Mouse (Mus musculus) heart, postnatal 0 days (tissue): ENCODE results near the gene Topors. TPM values are rescaled to one million over a fixed set of nuclear protein-coding genes. Genes with fewer than 3 reads are reported as not detected.

ENCODE experiments used
- ATAC-seq: fragments of 200-750 bp; cut with Nextera tagmentation; 2 replicates; pipeline ENCODE4 v1.8.0; 2017; ENCODE audit warnings: low read depth, moderate number of reproducible peaks, moderate library complexity; ENCODE audit not compliant: insufficient read depth
- DNase-seq: peaks from one replicate; pipeline ENCODE4 v3.0.0-alpha.2; 2016; ENCODE audit warnings: low spot score
- H3K27ac ChIP-seq: fragments of 300-500 bp; sonication (generic); 2 replicates; pipeline ENCODE4 v1.5.1; 2014; ENCODE audit warnings: low read depth, mild to moderate bottlenecking
- H3K27me3 ChIP-seq: fragments of 300-500 bp; sonication (generic); 2 replicates; pipeline ENCODE4 v1.6.1; 2014; ENCODE audit warnings: low read length, mixed read lengths; ENCODE audit not compliant: control insufficient read depth, insufficient read depth
- H3K36me3 ChIP-seq: fragments of 300-500 bp; sonication (generic); replicated peaks from 2 replicates; pipeline ENCODE4 v1.6.1; 2014; ENCODE audit warnings: low read length, mixed read lengths; ENCODE audit not compliant: control insufficient read depth, insufficient read depth
- H3K4me1 ChIP-seq: fragments of 300-500 bp; sonication (generic); 2 replicates; pipeline ENCODE4 v1.6.1; 2014; ENCODE audit warnings: antibody characterized with exemption; ENCODE audit not compliant: control insufficient read depth, insufficient read depth
- H3K4me2 ChIP-seq: fragments of 300-500 bp; sonication (generic); 2 replicates; pipeline ENCODE4 v1.6.1; 2014; ENCODE audit warnings: low read depth, mild to moderate bottlenecking, low read length, moderate library complexity
- H3K4me3 ChIP-seq: fragments of 300-500 bp; sonication (generic); 2 replicates; pipeline ENCODE4 v1.5.1; 2014; ENCODE audit warnings: low read depth, low read length
- H3K9ac ChIP-seq: fragments of 300-500 bp; sonication (generic); replicated peaks from 2 replicates; pipeline ENCODE4 v1.6.1; 2014; ENCODE audit warnings: low read depth, low read length, mixed read lengths
- H3K9me3 ChIP-seq: fragments of 300-500 bp; sonication (generic); replicated peaks from 2 replicates; pipeline ENCODE4 v1.6.1; 2016; ENCODE audit warnings: low read length; ENCODE audit not compliant: control insufficient read depth
- CTCF ChIP-seq: IDR thresholded peaks from 2 replicates; pipeline ENCODE4 v1.5.1; 2016; ENCODE audit warnings: antibody characterized with exemption, control low read depth, low read depth
- EP300 ChIP-seq: IDR thresholded peaks from 2 replicates; pipeline ENCODE4 v1.6.1; 2016; ENCODE audit warnings: antibody characterized with exemption, low read depth
- WGBS: fragments of 180-500 bp; shearing (Covaris S2); extraction: QIAGEN DNeasy Blood & Tissue Kit; methylation state at CpG from one replicate; pipeline ENCODE4 v1.1.7; 2014; 5-methylcytosine and 5-hydroxymethylcytosine counted together
- polyA plus RNA-seq: library from polyadenylated mRNA; unstranded; fragments of >200 nt; fragmentation: Nextera tagmentation; extraction: Ambion mirVana; gene quantifications from 2 replicates; pipeline ENCODE4 v1.2.1, GENCODE M21; 2015
- total RNA-seq: library from RNA; depleted of rRNA; stranded (reverse); fragments of >200 nt; gene quantifications from 2 replicates; pipeline ENCODE4 v1.2.3, GENCODE M21; 2014; ENCODE audit warnings: low replicate concordance

Gene Topors
- total and polyA plus RNA-seq, 2 experiments from 2014 or later, result 15.5 to 30.3 TPM

GRCm38 (mm10) chr4:40239409-40240271 lies 30.0 kb downstream of the Topors start, which contains the start of gene Ddx58:
Gene Ddx58, minus strand, starts transcription at chr4:40239828.
- H3K9me3 ChIP-seq, result no peaks in the 10 kb centered on the region
- peaks cover 4% of the 10 kb centered on the region for H3K4me1 ChIP-seq
- TF ChIP-seq EP300, result no peak
- TF ChIP-seq CTCF, result no peak
- 3% methylated on average over 31 of the region's 35 CpGs for WGBS
- peaks cover 3% of the 10 kb centered on the region; the same call in 1 of the 2 replicates for H3K36me3 ChIP-seq
- peak within 1 kb of the TSS; percentile 86 for H3K4me3 ChIP-seq
- peak within 1 kb of the TSS; percentile 94 for H3K4me2 ChIP-seq
- peak within 1 kb of the TSS; percentile 88 for H3K27ac ChIP-seq
- no peaks in the 10 kb centered on the region for H3K27me3 ChIP-seq
- ATAC-seq (peak; percentile 71), DNase-seq (peak; percentile 65)
- H3K9ac ChIP-seq, result peak within 1 kb of the TSS; percentile 74

GRCm38 (mm10) chr4:40238483-40239408 lies 30.9 kb downstream of the Topors start:
- H3K36me3 ChIP-seq, result peaks cover 3% of the 10 kb centered on the region; the same call in 1 of the 2 replicates
- peak overlapping the region; percentile 88 for H3K27ac ChIP-seq
- peak; percentile 82 for ATAC-seq
- peaks cover 4% of the 10 kb centered on the region for H3K4me1 ChIP-seq
- no peaks in the 10 kb centered on the region for H3K9me3 ChIP-seq
- peak overlapping the region; percentile 94 for H3K4me2 ChIP-seq
- no peaks in the 10 kb centered on the region for H3K27me3 ChIP-seq
- peak; percentile 62 for DNase-seq
- peak overlapping the region; percentile 74 for H3K9ac ChIP-seq
- H3K4me3 ChIP-seq, result peak overlapping the region; percentile 86
- TF ChIP-seq EP300, result no peak
- no peak for TF ChIP-seq CTCF
- 1% methylated on average over 17 of the region's 17 CpGs for WGBS

- peaks cover 9% of the 10 kb centered on the region; the same call in 1 of the 2 replicates for H3K36me3 ChIP-seq
- ATAC-seq, result no peak
- H3K27me3 ChIP-seq, result no peaks in the 10 kb centered on the region
- H3K4me2 ChIP-seq, result no peak overlapping the region
- no peak overlapping the region for H3K9ac ChIP-seq
- no peak for DNase-seq
- no peak overlapping the region for H3K4me3 ChIP-seq
- H3K4me1 ChIP-seq, result peaks cover 4% of the 10 kb centered on the region
- TF ChIP-seq EP300 (no peak), CTCF (no peak)
- H3K27ac ChIP-seq, result no peak overlapping the region
- whole genome bisulfite sequencing, result 76% methylated on average over 4 of the region's 4 CpGs
- no peaks in the 10 kb centered on the region for H3K9me3 ChIP-seq
These were observed 32.8 kb downstream of the Topors start for GRCm38 (mm10) chr4:40236829-40237228.

- Histone ChIP-seq H3K27ac (no peak overlapping the region), H3K4me2 (no peak overlapping the region), H3K9me3 (no peaks in the 10 kb centered on the region), H3K9ac (no peak overlapping the region), H3K4me1 (peaks cover 4% of the 10 kb centered on the region), H3K27me3 (no peaks in the 10 kb centered on the region), H3K4me3 (no peak overlapping the region), H3K36me3 (peaks cover 9% of the 10 kb centered on the region; the same call in 1 of the 2 replicates)
- 77% methylated on average over 6 of the region's 6 CpGs for whole genome bisulfite sequencing
- no peak for DNase-seq
- no peak for TF ChIP-seq EP300
- ATAC-seq, result no peak
These were observed 35.4 kb downstream of the Topors start for GRCm38 (mm10) chr4:40234256-40234655.

GRCm38 (mm10) chr4:40233062-40233664 lies 36.5 kb downstream of the Topors start:
- Histone ChIP-seq H3K4me2 (no peak overlapping the region), H3K27me3 (no peaks in the 10 kb centered on the region), H3K4me1 (no peaks in the 10 kb centered on the region), H3K4me3 (no peak overlapping the region), H3K9me3 (no peaks in the 10 kb centered on the region), H3K9ac (no peak overlapping the region), H3K36me3 (peaks cover 9% of the 10 kb centered on the region; the same call in 1 of the 2 replicates), H3K27ac (no peak overlapping the region)
- ATAC-seq (no peak), DNase-seq (no peak)
- TF ChIP-seq CTCF (no peak), EP300 (no peak)
- 88% methylated on average over 7 of the region's 7 CpGs for WGBS
